ENCODE assay signal across 8 mouse cellular contexts in genomic region chr9:92457261-92458058, GRCm38 (mm10). TPM values are rescaled to one million over a fixed set of nuclear protein-coding genes. Genes with fewer than 3 reads are reported as not detected.
A peak's percentile ranks its signal among the peaks of the same experiment; 100 is the strongest.
DNase-seq lines count a peak whose midpoint lies in the region; ATAC-seq lines count a peak whose summit lies in the region.

Gene Plscr4, plus strand, starts transcription at chr9:92457373.

- H3K27me3 ChIP-seq in embryonic facial prominence, embryonic 13.5 days, result no peaks in the 10 kb centered on the region
- H3K27me3 ChIP-seq in liver, embryonic 16.5 days (ENCODE audit: control insufficient read depth, insufficient read depth, low read depth, low read length), result no peaks in the 10 kb centered on the region
- H3K27me3 ChIP-seq in stomach, embryonic 16.5 days (ENCODE audit: control insufficient read depth, insufficient read depth, low read length), result no peaks in the 10 kb centered on the region

- WGBS in embryonic facial prominence, embryonic 13.5 days, result 9% methylated on average over 43 of the region's 43 CpGs
- 8% methylated on average over 43 of the region's 43 CpGs for whole genome bisulfite sequencing in liver, embryonic 16.5 days (ENCODE audit: insufficient replicate concordance)
- 6% methylated on average over 43 of the region's 43 CpGs for WGBS in stomach, embryonic 16.5 days

- H3K9me3 ChIP-seq in embryonic facial prominence, embryonic 13.5 days, result no peaks in the 10 kb centered on the region
- no peaks in the 10 kb centered on the region for H3K9me3 ChIP-seq in liver, embryonic 16.5 days (replicated peaks; ENCODE audit: control insufficient read depth, low read length)
- H3K9me3 ChIP-seq in stomach, embryonic 16.5 days (replicated peaks; ENCODE audit: control insufficient read depth, low read length), result no peaks in the 10 kb centered on the region

- H3K27ac ChIP-seq in embryonic facial prominence, embryonic 13.5 days, result peak within 1 kb of the TSS; percentile 39; the same call in 1 of the 2 replicates
- H3K27ac ChIP-seq in liver, embryonic 16.5 days (ENCODE audit: low read length), result no peak within 1 kb of the TSS
- peak within 1 kb of the TSS; percentile 90 for H3K27ac ChIP-seq in stomach, embryonic 16.5 days (ENCODE audit: low read length)

- ATAC-seq in embryonic facial prominence, embryonic 13.5 days (ENCODE audit: insufficient number of reproducible peaks, insufficient read depth, low FRiP score, low TSS enrichment, low read depth), result peak; percentile 74
- peak; percentile 68 for ATAC-seq in liver, embryonic 16.5 days (ENCODE audit: low read depth)
- peak; percentile 84 for ATAC-seq in stomach, embryonic 16.5 days (ENCODE audit: insufficient read depth, low FRiP score)

- peak; percentile 52 for DNase-seq in 3T3-L1 (ENCODE audit: low read depth, low spot score)
- DNase-seq in adrenal gland, adult 2 months, result peak; percentile 87
- peak; percentile 88 for DNase-seq in heart, adult 9 months (ENCODE audit: low spot score in 2 of 2)
- DNase-seq in kidney, adult 8-10 months, result peak; percentile 79 to 82
- DNase-seq in neural tube, embryonic 10.5 days (ENCODE audit: extremely low spot score, low spot score), result peak; percentile 61

- peak within 1 kb of the TSS; percentile 83 for H3K9ac ChIP-seq in embryonic facial prominence, embryonic 13.5 days
- peak within 1 kb of the TSS; percentile 59 for H3K9ac ChIP-seq in liver, embryonic 16.5 days (ENCODE audit: low read depth, low read length)
- H3K9ac ChIP-seq in stomach, embryonic 16.5 days (ENCODE audit: low read length), result peak within 1 kb of the TSS; percentile 89

- peak within 1 kb of the TSS; percentile 66 for H3K4me3 ChIP-seq in embryonic facial prominence, embryonic 13.5 days
- peak within 1 kb of the TSS; percentile 70 for H3K4me3 ChIP-seq in liver, embryonic 16.5 days (ENCODE audit: low read depth, low read length)
- peak within 1 kb of the TSS; percentile 80 for H3K4me3 ChIP-seq in stomach, embryonic 16.5 days (replicated peaks; ENCODE audit: low read length)

- no peaks in the 10 kb centered on the region for H3K36me3 ChIP-seq in embryonic facial prominence, embryonic 13.5 days
- no peaks in the 10 kb centered on the region for H3K36me3 ChIP-seq in liver, embryonic 16.5 days (ENCODE audit: control insufficient read depth, insufficient read depth)
- H3K36me3 ChIP-seq in stomach, embryonic 16.5 days (ENCODE audit: control insufficient read depth, insufficient read depth, low read length), result no peaks in the 10 kb centered on the region

- H3K4me2 ChIP-seq in embryonic facial prominence, embryonic 13.5 days, result peak within 1 kb of the TSS; percentile 88
- H3K4me2 ChIP-seq in liver, embryonic 16.5 days (ENCODE audit: low read depth, low read length), result peak within 1 kb of the TSS; percentile 88
- peak within 1 kb of the TSS; percentile 78 for H3K4me2 ChIP-seq in stomach, embryonic 16.5 days (ENCODE audit: low read depth, low read length)

- H3K4me1 ChIP-seq in embryonic facial prominence, embryonic 13.5 days, result no peaks in the 10 kb centered on the region
- H3K4me1 ChIP-seq in liver, embryonic 16.5 days (ENCODE audit: control insufficient read depth, low read depth, low read length), result no peaks in the 10 kb centered on the region; the same call in 1 of the 2 replicates
- 0 out of 2 replicates have a peak, but pooled peaks cover 5% of the 10 kb centered on the region for H3K4me1 ChIP-seq in stomach, embryonic 16.5 days (ENCODE audit: control insufficient read depth, insufficient read depth, low read length)

RNA-seq across cellular contexts. Expression of gene Plscr4, which starts in this region (rescaled TPM):
- 10 to 100 TPM; 13.2 to 15.5 TPM for total RNA-seq in adrenal gland, adult 2 months (2021)
- 19.1 and 24.3 TPM in 2 replicates for polyA plus RNA-seq in adrenal gland, adult 2 months (2012; rRNA removed)
- polyA plus RNA-seq in embryonic facial prominence, embryonic 13.5 days (2015; fragmentation: Nextera tagmentation; extraction: Ambion mirVana), result 4.8 and 5.1 TPM in 2 replicates
- 0.93 and 1.3 TPM in 2 replicates for polyA plus RNA-seq in liver, embryonic 16.5 days (2015; fragmentation: Nextera tagmentation; extraction: Ambion mirVana)
- 13.4 and 15.6 TPM in 2 replicates for polyA plus RNA-seq in stomach, embryonic 16.5 days (2015; fragmentation: Nextera tagmentation; extraction: Ambion mirVana)
